Mouse (Mus musculus): ENCODE data around the gene Nkx2-3.

GRCm38 (mm10) chr19:43646852-43647251, 34.7 kb downstream of the Nkx2-3 start:
- TF ChIP-seq CTCF (IDR thresholded peaks at IDR 0.05; ENCODE audit: insufficient read depth, low read length) (no peak), POLR2A (IDR thresholded peaks at IDR 0.05; ENCODE audit: borderline replicate concordance, extremely low read depth, low read depth, low read length) (no peak)

Measured in lung, adult 2 months (tissue).